Mouse (Mus musculus): ENCODE results near the gene Shb.
"Not testable (repeated sequence)": the region's sequence is repeated elsewhere in the genome, so short reads cannot be mapped to it uniquely, and the experiment has no call there.

The Shb gene

GRCm38 (mm10) chr4:45399421-45400210 lies 132.7 kb downstream of the Shb start:
- DNase-seq (ENCODE audit: low spot score in 2 of 2) = no peak

DNA sequence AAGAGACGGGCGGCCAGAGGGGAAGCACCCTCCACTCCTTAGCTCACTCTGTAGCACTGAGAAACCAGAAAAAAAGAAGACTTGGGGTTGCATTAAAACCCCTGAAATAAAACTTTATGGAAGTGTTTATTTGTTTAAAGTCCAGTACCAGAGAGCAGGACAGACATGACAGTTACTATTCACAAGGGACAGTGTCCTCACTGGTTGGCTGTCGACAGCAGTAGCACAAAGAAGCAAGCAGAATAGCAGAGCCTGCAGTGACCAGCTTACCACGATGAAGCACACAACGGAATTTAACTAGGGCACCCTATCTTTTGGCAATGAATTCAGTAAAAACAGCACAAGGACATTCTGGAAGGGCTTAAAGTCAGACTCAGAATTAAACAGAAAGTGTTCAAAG lies 134.0 kb downstream of the Shb start:
- not testable (repeated sequence) for DNase-seq (ENCODE audit: low spot score in 2 of 2)

GRCm38 (mm10) chr4:45396211-45396610 lies 136.1 kb downstream of the Shb start:
- not testable (repeated sequence) for DNase-seq (ENCODE audit: low spot score in 2 of 2)

- no peak for DNase-seq (ENCODE audit: low spot score in 2 of 2)
Observed at GRCm38 (mm10) chr4:45393658-45394057, 138.6 kb downstream of the Shb start.

- no peak for DNase-seq (ENCODE audit: low spot score in 2 of 2)
Observed at GRCm38 (mm10) chr4:45392994-45393393, 139.3 kb downstream of the Shb start.

GRCm38 (mm10) chr4:45392572-45392971 lies 139.7 kb downstream of the Shb start:
- no peak for DNase-seq (ENCODE audit: low spot score in 2 of 2)

DNA sequence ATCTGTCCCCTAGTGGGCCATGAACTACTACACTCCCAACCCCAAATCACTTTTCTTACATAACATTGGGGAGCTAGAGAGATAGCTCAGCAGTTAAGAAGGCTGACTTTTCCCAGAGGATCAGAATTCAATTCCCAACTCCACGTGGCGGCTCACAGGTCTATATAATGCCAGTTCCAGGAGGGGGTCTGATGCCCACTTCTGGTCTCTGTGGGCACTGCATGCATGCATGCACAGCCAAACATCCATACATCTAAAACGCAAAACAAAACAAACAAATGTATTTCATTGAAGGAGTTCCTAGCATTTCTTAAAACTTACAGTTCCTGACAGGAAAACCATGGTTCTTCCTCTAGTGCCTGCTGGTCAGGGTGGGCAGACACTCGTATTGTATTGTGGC lies 140.2 kb downstream of the Shb start:
- no peak for DNase-seq (ENCODE audit: low spot score in 2 of 2)

- not testable (repeated sequence) for DNase-seq (ENCODE audit: low spot score in 2 of 2)
Observed at GRCm38 (mm10) chr4:45387296-45387695, 145.0 kb downstream of the Shb start.

- DNase-seq (ENCODE audit: low spot score in 2 of 2) = not testable (repeated sequence)
Observed at GRCm38 (mm10) chr4:45382133-45382532, 150.1 kb downstream of the Shb start.

GRCm38 (mm10) chr4:45380903-45381580 lies 151.2 kb downstream of the Shb start:
- DNase-seq (ENCODE audit: low spot score in 2 of 2) = not testable (repeated sequence)

DNA sequence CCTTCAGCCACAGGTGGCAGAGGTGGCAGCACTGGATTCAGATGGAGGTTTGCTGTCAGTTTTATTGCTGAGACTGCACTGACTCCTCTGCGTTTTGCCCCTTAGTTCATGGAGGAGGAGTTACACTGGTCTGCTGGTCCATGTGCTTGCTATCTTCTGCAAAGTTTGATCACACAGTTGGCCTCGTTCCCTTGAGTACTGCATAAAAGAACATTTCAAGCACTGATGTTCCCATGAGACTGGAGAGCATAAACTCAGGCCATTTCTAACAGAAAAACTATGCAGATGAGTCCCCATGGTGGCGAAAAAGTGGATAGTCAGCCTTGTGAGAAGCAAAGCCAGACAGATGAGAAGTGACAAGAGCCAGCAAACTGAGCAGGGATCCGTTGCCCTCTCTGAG lies 155.7 kb downstream of the Shb start:
- no peak for DNase-seq (ENCODE audit: low spot score in 2 of 2)

GRCm38 (mm10) chr4:45374879-45375278 lies 157.4 kb downstream of the Shb start:
- DNase-seq (ENCODE audit: low spot score in 2 of 2) = no peak

Measured in frontal cortex, postnatal 25 days (tissue).